Mouse (Mus musculus): Measurements from ENCODE around the gene Hps3. TPM values are rescaled to one million over a fixed set of nuclear protein-coding genes. Genes with fewer than 3 reads are reported as not detected.
"Not testable (repeated sequence)": the region's sequence is repeated elsewhere in the genome, so short reads cannot be mapped to it uniquely, and the experiment has no call there.

Gene Hps3
- total RNA-seq, 2 experiments from 2014 or later: 6.5 to 7.8 TPM

DNA sequence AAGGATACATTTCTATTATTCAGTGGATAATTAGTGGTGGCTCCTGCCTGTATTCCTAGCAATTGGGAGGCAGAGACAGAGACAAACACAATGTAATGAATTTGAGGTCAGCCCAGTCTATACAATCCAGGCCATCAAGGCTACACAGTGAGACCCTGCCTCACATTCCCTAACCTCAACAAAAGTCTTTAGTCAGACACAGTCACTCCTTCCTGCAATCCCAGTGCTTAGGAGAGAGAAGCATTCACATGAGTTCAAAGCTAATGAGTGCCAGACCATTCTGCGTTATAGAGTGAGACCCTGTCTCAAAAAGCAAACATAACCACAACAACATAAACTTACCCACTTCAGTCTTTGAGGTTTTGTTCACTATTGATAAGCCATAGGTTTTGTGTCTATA is 81.7 kb downstream of the Hps3 start:
- no peak for DNase-seq (ENCODE audit: low spot score in 2 of 2)

DNA sequence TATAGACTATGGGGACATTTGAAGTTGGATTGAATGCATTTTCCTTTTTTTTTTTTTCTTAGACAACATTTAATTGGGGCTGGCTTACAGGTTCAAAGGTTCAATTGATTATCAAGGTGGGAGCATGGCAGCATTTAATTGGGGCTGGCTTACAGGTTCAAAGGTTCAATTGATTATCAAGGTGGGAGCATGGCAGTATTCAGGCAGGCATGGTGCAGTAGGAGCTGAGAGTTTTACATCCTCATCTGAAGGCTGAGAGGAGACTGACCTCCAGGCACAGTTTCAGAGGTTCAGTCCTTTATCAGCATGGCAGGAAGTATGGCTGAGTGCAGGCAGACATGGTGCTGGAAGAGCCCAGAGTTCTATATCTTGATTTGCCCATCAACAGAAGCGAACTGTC is 85.7 kb downstream of the Hps3 start:
- not testable (repeated sequence) for DNase-seq (ENCODE audit: low spot score in 2 of 2)

DNA sequence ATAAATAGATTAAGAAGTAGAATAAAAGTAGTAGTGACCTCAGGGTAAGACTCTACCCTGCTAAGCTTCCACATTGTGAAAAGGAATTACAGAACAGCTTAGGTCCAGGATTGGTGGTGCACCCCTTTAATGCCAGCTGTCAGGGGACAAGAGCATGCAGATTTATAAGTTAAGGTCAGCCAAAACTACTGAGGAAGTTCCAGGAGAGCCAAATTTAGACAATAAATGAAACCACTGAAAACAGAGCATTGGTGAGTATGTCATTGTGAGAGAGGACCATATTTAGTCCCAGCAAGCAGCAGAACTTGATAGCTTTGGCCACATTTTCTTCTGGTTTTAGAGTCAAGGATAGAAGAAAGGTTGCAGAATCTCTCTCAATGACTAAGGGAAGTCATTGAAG is 86.6 kb downstream of the Hps3 start:
- DNase-seq (ENCODE audit: low spot score in 2 of 2): no peak

Other genes starting within 250 kb of the Hps3 start
- 10 to 100 TPM in 1 of 2 experiments, 1 to 10 TPM in 1; 9.4 to 10.1 TPM for gene Cp, start 78.3 kb downstream of the Hps3 start, total RNA-seq (2021)
- 10 to 100 TPM in 1 of 2 experiments, 1 to 10 TPM in 1; 9.3 to 12.0 TPM for gene Hltf, start 22.5 kb upstream of the Hps3 start, total RNA-seq (2021)
- gene Gyg, start 120.0 kb upstream of the Hps3 start, total RNA-seq (2021): 100 to 1,000 TPM; 116 to 133 TPM
- gene Cpa3, start 206.9 kb upstream of the Hps3 start, total RNA-seq (2021): 10 to 100 TPM; 51.9 to 65.7 TPM
- under 1 TPM; 0.21 to 0.22 TPM for gene Cpb1, start 240.4 kb upstream of the Hps3 start, total RNA-seq (2021)